Mouse (Mus musculus): ENCODE results near the gene Atp6v1c2. TPM values are rescaled to one million over a fixed set of nuclear protein-coding genes. Genes with fewer than 3 reads are reported as not detected.

Gene Atp6v1c2
- total and polyA plus RNA-seq, 3 experiments, result not detected

GRCm38 (mm10) chr12:17241614-17242013 lies 87.5 kb downstream of the Atp6v1c2 start:
- no peak for TF ChIP-seq MEF2A (IDR thresholded peaks at IDR 0.05; ENCODE audit: extremely low read depth, insufficient replicate concordance, low read depth, low read length, poor library complexity, severe bottlenecking)
- no peak for TF ChIP-seq BHLHE40 (IDR thresholded peaks at IDR 0.05; ENCODE audit: borderline replicate concordance, low read depth, low read length)
- no peak for TF ChIP-seq NELFE (IDR thresholded peaks at IDR 0.05; ENCODE audit: low read depth, low read length)
- no peak for TF ChIP-seq EP300 (IDR thresholded peaks at IDR 0.05; ENCODE audit: low read depth in 1 of 2, low read length in 2 of 2)
- no peak for TF ChIP-seq RAD21 (IDR thresholded peaks at IDR 0.05; ENCODE audit: low read depth, low read length)
- no peak for TF ChIP-seq MAFK (IDR thresholded peaks at IDR 0.05; ENCODE audit: borderline replicate concordance, low read depth, low read length)
- no peak for TF ChIP-seq POLR2AphosphoS5 (IDR thresholded peaks at IDR 0.05; ENCODE audit: borderline replicate concordance, low read depth, low read length)
- TF ChIP-seq TBP (IDR thresholded peaks at IDR 0.05; ENCODE audit: low read depth, low read length), result no peak
- TF ChIP-seq ETS1 (IDR thresholded peaks at IDR 0.05; ENCODE audit: low read depth, low read length), result no peak
- no peak for TF ChIP-seq CHD1 (IDR thresholded peaks at IDR 0.05; ENCODE audit: low read depth, low read length)
- no peak for TF ChIP-seq TAL1 (IDR thresholded peaks at IDR 0.05; ENCODE audit: low read length)
- TF ChIP-seq SIN3A (IDR thresholded peaks at IDR 0.05; ENCODE audit: low read length), result no peak
- no peak for TF ChIP-seq NRF1 (IDR thresholded peaks at IDR 0.05; ENCODE audit: insufficient read depth, low read depth, low read length, poor library complexity, severe bottlenecking)
- no peak for TF ChIP-seq E2F4 (IDR thresholded peaks at IDR 0.05; ENCODE audit: borderline replicate concordance, low read depth, low read length)
- no peak for TF ChIP-seq ZC3H11A (IDR thresholded peaks at IDR 0.05; ENCODE audit: low read depth, low read length)
- TF ChIP-seq TCF12 (IDR thresholded peaks at IDR 0.05; ENCODE audit: low read depth, low read length), result no peak
- no peak for TF ChIP-seq MYC (IDR thresholded peaks at IDR 0.05; ENCODE audit: low read depth, low read length)
- no peak for TF ChIP-seq JUND (IDR thresholded peaks at IDR 0.05; ENCODE audit: low read depth, low read length)
- no peak for TF ChIP-seq ZKSCAN1 (IDR thresholded peaks at IDR 0.05; ENCODE audit: low read depth, low read length)
- Histone ChIP-seq H3K4me1 (ENCODE audit: control insufficient read depth in 1 of 2, insufficient read depth in 2 of 2, low read length in 2 of 2) (peaks cover 0 to 4% of the 10 kb centered on the region in 2 experiments; a peak in 1 of 4 replicates), H3K9me3 (replicated peaks; ENCODE audit: insufficient read depth, low read length) (no peaks in the 10 kb centered on the region), H3K27me3 (ENCODE audit: control insufficient read depth in 1 of 2, insufficient read depth in 2 of 2, low read length in 2 of 2) (peaks cover 0 to 2% of the 10 kb centered on the region in 2 experiments; a peak in 1 of 4 replicates), H3K4me3 (ENCODE audit: control insufficient read depth in 1 of 2, insufficient read depth in 1 of 2, low read depth in 2 of 2, low read length in 2 of 2) (no peak overlapping the region), H3K79me2 (ENCODE audit: control insufficient read depth, insufficient read depth, low read length, poor library complexity) (no peaks in the 10 kb centered on the region), H3K36me3 (ENCODE audit: control insufficient read depth in 1 of 2, insufficient read depth in 2 of 2, low read length in 2 of 2) (no peaks in the 10 kb centered on the region), H3K27ac (ENCODE audit: control insufficient read depth, low read depth, low read length) (no peak overlapping the region), H3K9ac (ENCODE audit: control insufficient read depth, low read depth, low read length, poor library complexity, severe bottlenecking) (no peak overlapping the region)
- no peak for DNase-seq (ENCODE audit: low read depth, low spot score)

GRCm38 (mm10) chr12:17241016-17241415 lies 88.1 kb downstream of the Atp6v1c2 start:
- Histone ChIP-seq H3K79me2 (ENCODE audit: control insufficient read depth, insufficient read depth, low read length, poor library complexity) (no peaks in the 10 kb centered on the region), H3K4me1 (ENCODE audit: control insufficient read depth in 1 of 2, insufficient read depth in 2 of 2, low read length in 2 of 2) (peaks cover 0 to 4% of the 10 kb centered on the region in 2 experiments; a peak in 1 of 4 replicates), H3K9me3 (replicated peaks; ENCODE audit: insufficient read depth, low read length) (no peaks in the 10 kb centered on the region), H3K4me3 (ENCODE audit: control insufficient read depth in 1 of 2, insufficient read depth in 1 of 2, low read depth in 2 of 2, low read length in 2 of 2) (no peak overlapping the region), H3K27ac (ENCODE audit: control insufficient read depth, low read depth, low read length) (no peak overlapping the region), H3K9ac (ENCODE audit: control insufficient read depth, low read depth, low read length, poor library complexity, severe bottlenecking) (no peak overlapping the region), H3K27me3 (ENCODE audit: control insufficient read depth in 1 of 2, insufficient read depth in 2 of 2, low read length in 2 of 2) (peaks cover 0 to 2% of the 10 kb centered on the region in 2 experiments; a peak in 1 of 4 replicates), H3K36me3 (ENCODE audit: control insufficient read depth in 1 of 2, insufficient read depth in 2 of 2, low read length in 2 of 2) (no peaks in the 10 kb centered on the region)
- DNase-seq (ENCODE audit: low read depth, low spot score), result no peak
- no peak for TF ChIP-seq EP300 (IDR thresholded peaks at IDR 0.05; ENCODE audit: low read depth in 1 of 2, low read length in 2 of 2)
- TF ChIP-seq HCFC1 (IDR thresholded peaks at IDR 0.05; ENCODE audit: low read depth, low read length), result no peak
- TF ChIP-seq MEF2A (IDR thresholded peaks at IDR 0.05; ENCODE audit: extremely low read depth, insufficient replicate concordance, low read depth, low read length, poor library complexity, severe bottlenecking), result no peak
- TF ChIP-seq CHD2 (IDR thresholded peaks at IDR 0.05; ENCODE audit: low read length), result no peak
- no peak for TF ChIP-seq GATA1 (IDR thresholded peaks at IDR 0.05; ENCODE audit: low read depth, low read length)
- TF ChIP-seq MAX (IDR thresholded peaks at IDR 0.05; ENCODE audit: low read length), result no peak
- no peak for TF ChIP-seq ZC3H11A (IDR thresholded peaks at IDR 0.05; ENCODE audit: low read depth, low read length)
- no peak for TF ChIP-seq KAT2A (conservative IDR thresholded peaks at IDR 0.05; ENCODE audit: low read depth, low read length)
